Mouse (Mus musculus): Measurements from ENCODE around the gene Alkbh3. TPM values are rescaled to one million over a fixed set of nuclear protein-coding genes. Genes with fewer than 3 reads are reported as not detected.

Gene Alkbh3
- polyA plus RNA-seq, 1 experiment from 2014 or later: 37.2 TPM

DNA sequence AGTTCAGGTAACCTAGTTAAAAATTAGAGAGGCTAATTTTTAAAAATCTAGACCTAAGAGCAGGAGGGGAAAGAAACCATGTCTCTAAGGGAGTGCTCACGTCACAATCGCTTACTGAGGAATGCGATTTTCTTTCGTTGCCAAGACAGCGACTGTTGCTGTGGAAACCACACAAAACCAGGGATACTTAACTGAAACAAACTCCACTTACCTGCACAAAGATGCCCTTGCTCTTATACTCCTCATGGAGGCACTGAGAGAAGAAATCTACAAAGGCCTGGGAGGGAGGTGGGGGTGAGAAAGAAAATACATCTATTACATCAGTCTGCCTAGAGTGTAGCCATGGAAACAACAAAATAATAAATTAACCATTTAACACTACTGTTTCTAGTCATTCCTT is 33.1 kb upstream of the Alkbh3 start:
- no peak overlapping the region for H3K4me3 ChIP-seq (replicated peaks)
- no peaks in the 10 kb centered on the region for H3K27me3 ChIP-seq
- H3K27ac ChIP-seq: no peak overlapping the region
- H3K4me1 ChIP-seq (replicated peaks): 0 out of 2 replicates have a peak, but pooled peaks cover 8% of the 10 kb centered on the region
- DNase-seq (no peak), ATAC-seq (ENCODE audit: low read depth) (no peak)
- 0 out of 2 replicates have a peak, but pooled peaks cover 11% of the 10 kb centered on the region for H3K36me3 ChIP-seq
- no peak overlapping the region for H3K4me2 ChIP-seq
- no peak overlapping the region for H3K9ac ChIP-seq
- 79% methylated on average over 5 of the region's 5 CpGs for WGBS (ENCODE audit: insufficient replicate concordance)
- H3K9me3 ChIP-seq (replicated peaks): no peaks in the 10 kb centered on the region

GRCm38 (mm10) chr2:94042461-94042860 is 31.9 kb upstream of the Alkbh3 start:
- no peak overlapping the region for H3K27ac ChIP-seq
- no peak overlapping the region for H3K4me3 ChIP-seq (replicated peaks)
- no peaks in the 10 kb centered on the region for H3K27me3 ChIP-seq
- H3K4me1 ChIP-seq (replicated peaks): 0 out of 2 replicates have a peak, but pooled peaks cover 8% of the 10 kb centered on the region
- no peaks in the 10 kb centered on the region for H3K9me3 ChIP-seq (replicated peaks)
- ATAC-seq (ENCODE audit: low read depth) (no peak), DNase-seq (no peak)
- no peak overlapping the region for H3K9ac ChIP-seq
- WGBS (ENCODE audit: insufficient replicate concordance): 83% methylated on average over 3 of the region's 3 CpGs
- H3K4me2 ChIP-seq: no peak overlapping the region
- 0 out of 2 replicates have a peak, but pooled peaks cover 11% of the 10 kb centered on the region for H3K36me3 ChIP-seq

DNA sequence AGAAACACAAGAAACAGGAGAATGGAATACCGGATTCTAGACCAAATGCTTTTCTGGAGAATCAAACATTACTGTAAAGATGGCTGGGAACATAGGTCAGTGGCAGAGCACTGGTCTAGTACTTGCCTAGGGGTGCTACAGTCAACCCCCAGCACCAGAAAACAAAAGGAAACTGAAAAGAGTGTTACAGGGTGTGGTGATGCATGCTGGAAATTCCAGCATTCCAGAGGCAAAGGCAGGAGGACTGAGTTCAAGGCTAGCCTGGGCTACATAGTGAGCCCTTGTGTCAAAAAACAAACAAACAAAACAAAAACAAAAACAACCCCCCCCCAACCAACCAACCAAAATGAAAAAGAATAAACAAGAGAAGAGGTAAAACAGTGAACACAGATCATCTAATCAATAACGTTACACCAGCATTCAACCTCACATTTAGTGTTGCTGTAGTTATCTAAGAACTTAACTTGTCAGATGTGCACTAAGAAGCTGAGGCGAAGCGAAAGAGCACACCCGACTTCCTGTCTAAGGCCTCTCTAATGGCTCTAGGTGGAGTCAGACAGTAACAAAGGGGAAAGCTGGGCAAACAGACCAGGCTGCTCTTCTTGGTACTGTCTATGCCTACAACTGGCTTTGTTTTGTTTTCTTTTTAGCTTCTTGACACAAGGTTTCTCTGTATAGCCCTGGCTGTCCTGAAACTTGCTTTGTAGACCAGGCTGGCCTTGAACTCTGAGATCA is 30.0 kb upstream of the Alkbh3 start:
- DNase-seq (no peak), ATAC-seq (ENCODE audit: low read depth) (no peak)
- Histone ChIP-seq H3K27me3 (no peaks in the 10 kb centered on the region), H3K36me3 (0 out of 2 replicates have a peak, but pooled peaks cover 11% of the 10 kb centered on the region), H3K4me1 (replicated peaks) (0 out of 2 replicates have a peak, but pooled peaks cover 8% of the 10 kb centered on the region), H3K9me3 (replicated peaks) (no peaks in the 10 kb centered on the region), H3K4me2 (no peak overlapping the region), H3K9ac (no peak overlapping the region), H3K27ac (no peak overlapping the region), H3K4me3 (replicated peaks) (no peak overlapping the region)
- 71% methylated on average over 5 of the region's 5 CpGs for WGBS (ENCODE audit: insufficient replicate concordance)

GRCm38 (mm10) chr2:94035428-94036331 is 25.1 kb upstream of the Alkbh3 start:
- WGBS (ENCODE audit: insufficient replicate concordance): 61% methylated on average over 9 of the region's 9 CpGs
- H3K27ac ChIP-seq: no peak overlapping the region
- H3K27me3 ChIP-seq: no peaks in the 10 kb centered on the region
- no peak overlapping the region for H3K4me2 ChIP-seq
- peaks cover 26% of the 10 kb centered on the region for H3K36me3 ChIP-seq
- DNase-seq: peak; percentile 9
- ATAC-seq (ENCODE audit: low read depth): no peak
- H3K9me3 ChIP-seq (replicated peaks): no peaks in the 10 kb centered on the region
- H3K9ac ChIP-seq: no peak overlapping the region
- H3K4me3 ChIP-seq (replicated peaks): no peak overlapping the region
- H3K4me1 ChIP-seq (replicated peaks): no peaks in the 10 kb centered on the region

GRCm38 (mm10) chr2:94030602-94031001 is 20.0 kb upstream of the Alkbh3 start:
- H3K4me1 ChIP-seq (replicated peaks): no peaks in the 10 kb centered on the region
- DNase-seq: no peak
- no peak overlapping the region for H3K4me2 ChIP-seq

DNA sequence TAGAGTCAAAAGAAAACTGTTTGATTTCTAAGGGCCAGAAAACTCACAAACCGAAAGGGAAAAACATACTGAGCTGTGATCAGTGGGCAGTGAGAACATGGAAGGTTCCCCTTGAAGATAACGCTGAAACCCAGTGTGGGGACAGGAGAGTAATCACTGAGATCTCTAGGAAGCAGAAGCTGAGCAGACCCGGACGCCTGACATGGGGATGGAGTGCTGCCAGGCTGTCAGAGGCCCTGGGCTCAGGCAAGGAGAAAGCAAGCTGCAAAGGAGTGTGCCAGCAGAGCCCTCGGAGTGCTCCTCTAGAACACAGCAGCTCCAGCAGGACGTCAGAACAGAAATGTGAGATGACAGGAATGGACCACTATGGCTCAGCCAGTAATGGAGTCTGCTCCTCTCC is 14.0 kb upstream of the Alkbh3 start:
- Histone ChIP-seq H3K4me3 (replicated peaks) (no peak overlapping the region), H3K4me1 (replicated peaks) (no peaks in the 10 kb centered on the region), H3K9ac (no peak overlapping the region), H3K27ac (no peak overlapping the region), H3K9me3 (replicated peaks) (no peaks in the 10 kb centered on the region), H3K27me3 (peaks cover 3% of the 10 kb centered on the region; the same call in 1 of the 2 replicates), H3K4me2 (no peak overlapping the region), H3K36me3 (no peaks in the 10 kb centered on the region)
- ATAC-seq (ENCODE audit: low read depth) (no peak), DNase-seq (no peak)
- WGBS (ENCODE audit: insufficient replicate concordance): 45% methylated on average over 6 of the region's 6 CpGs

More at GRCm38 (mm10) chr2:94030602-94031001, 20.0 kb upstream of the Alkbh3 start:
- no peak overlapping the region for H3K9ac ChIP-seq
- H3K27ac ChIP-seq: no peak overlapping the region
- no peaks in the 10 kb centered on the region for H3K27me3 ChIP-seq
- no peak for ATAC-seq (ENCODE audit: low read depth)
- H3K36me3 ChIP-seq: peaks cover 22% of the 10 kb centered on the region
- no peaks in the 10 kb centered on the region for H3K9me3 ChIP-seq (replicated peaks)
- no peak overlapping the region for H3K4me3 ChIP-seq (replicated peaks)

- Histone ChIP-seq H3K4me3 (replicated peaks) (no peak overlapping the region), H3K9me3 (replicated peaks) (no peaks in the 10 kb centered on the region), H3K27me3 (no peaks in the 10 kb centered on the region), H3K36me3 (peaks cover 77% of the 10 kb centered on the region), H3K4me1 (replicated peaks) (no peaks in the 10 kb centered on the region), H3K27ac (no peak overlapping the region), H3K4me2 (no peak overlapping the region), H3K9ac (no peak overlapping the region)
- DNase-seq (peak; percentile 42), ATAC-seq (ENCODE audit: low read depth) (no peak)
- 8% methylated on average over 2 of the region's 2 CpGs for WGBS (ENCODE audit: insufficient replicate concordance)
Observed at GRCm38 (mm10) chr2:94002331-94002730, 8.3 kb downstream of the Alkbh3 start.

- H3K4me1 ChIP-seq (replicated peaks): no peaks in the 10 kb centered on the region
- no peak for DNase-seq
- 72% methylated on average over 4 of the region's 4 CpGs for WGBS (ENCODE audit: insufficient replicate concordance)
- H3K27me3 ChIP-seq: no peaks in the 10 kb centered on the region
- ATAC-seq (ENCODE audit: low read depth): no peak
- no peak overlapping the region for H3K4me2 ChIP-seq
- H3K9me3 ChIP-seq (replicated peaks): no peaks in the 10 kb centered on the region
- no peak overlapping the region for H3K27ac ChIP-seq
- H3K4me3 ChIP-seq (replicated peaks): no peak overlapping the region
- H3K9ac ChIP-seq: no peak overlapping the region
- H3K36me3 ChIP-seq: peaks cover 76% of the 10 kb centered on the region
Observed at GRCm38 (mm10) chr2:94001918-94002317, 8.7 kb downstream of the Alkbh3 start.

DNA sequence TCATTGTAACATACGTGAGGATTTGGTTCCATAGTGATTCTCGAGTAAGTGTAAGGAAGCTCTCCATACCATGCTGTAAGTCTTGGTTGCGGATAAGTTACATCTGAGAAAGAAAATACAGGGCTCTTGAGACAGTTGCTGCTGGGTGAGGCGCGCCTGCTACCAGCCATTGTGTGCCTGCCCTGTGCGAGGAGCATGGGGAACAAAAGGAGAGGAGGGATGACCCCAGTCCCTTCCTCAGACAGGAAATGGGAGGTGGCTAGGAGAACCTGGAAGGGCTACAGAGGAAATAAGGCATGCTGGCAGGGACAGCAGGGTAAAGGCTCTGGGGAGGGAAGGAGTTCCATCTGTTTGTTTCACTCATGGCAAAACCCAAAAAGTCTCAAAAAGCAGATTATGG is 9.2 kb downstream of the Alkbh3 start:
- Histone ChIP-seq H3K4me1 (replicated peaks) (no peaks in the 10 kb centered on the region), H3K27me3 (no peaks in the 10 kb centered on the region), H3K4me3 (replicated peaks) (no peak overlapping the region), H3K36me3 (peaks cover 72% of the 10 kb centered on the region), H3K4me2 (no peak overlapping the region), H3K9ac (no peak overlapping the region), H3K27ac (no peak overlapping the region), H3K9me3 (replicated peaks) (no peaks in the 10 kb centered on the region)
- no peak for ATAC-seq (ENCODE audit: low read depth)
- DNase-seq: no peak
- WGBS (ENCODE audit: insufficient replicate concordance): 83% methylated on average over 6 of the region's 6 CpGs

DNA sequence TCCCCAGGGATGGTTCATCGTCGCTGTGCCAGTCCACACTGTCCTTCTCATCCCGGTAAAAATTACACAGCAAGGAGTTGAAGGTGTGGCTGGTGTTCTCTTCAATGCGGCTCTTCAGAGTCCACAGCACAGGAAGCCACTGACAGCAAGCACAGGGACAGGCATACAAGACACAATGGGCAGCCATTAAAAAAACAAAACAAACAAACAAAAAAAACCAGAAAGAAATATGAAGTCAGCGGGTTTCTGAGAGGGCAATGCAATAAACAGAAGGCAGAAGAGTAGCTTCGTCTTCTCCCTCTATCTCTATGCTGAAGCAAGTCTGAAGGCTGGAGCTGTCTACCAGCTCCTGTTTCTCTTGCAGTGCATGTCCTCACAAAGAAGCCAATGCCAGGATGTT is 14.4 kb downstream of the Alkbh3 start, which contains the start of gene Gm27027:
TSS of gene Gm27027 (minus strand) at position 101 of the 400 bp plus-strand sequence.
- H3K36me3 ChIP-seq: peaks cover 81% of the 10 kb centered on the region
- H3K9me3 ChIP-seq (replicated peaks): no peaks in the 10 kb centered on the region
- ATAC-seq (ENCODE audit: low read depth): no peak

DNA sequence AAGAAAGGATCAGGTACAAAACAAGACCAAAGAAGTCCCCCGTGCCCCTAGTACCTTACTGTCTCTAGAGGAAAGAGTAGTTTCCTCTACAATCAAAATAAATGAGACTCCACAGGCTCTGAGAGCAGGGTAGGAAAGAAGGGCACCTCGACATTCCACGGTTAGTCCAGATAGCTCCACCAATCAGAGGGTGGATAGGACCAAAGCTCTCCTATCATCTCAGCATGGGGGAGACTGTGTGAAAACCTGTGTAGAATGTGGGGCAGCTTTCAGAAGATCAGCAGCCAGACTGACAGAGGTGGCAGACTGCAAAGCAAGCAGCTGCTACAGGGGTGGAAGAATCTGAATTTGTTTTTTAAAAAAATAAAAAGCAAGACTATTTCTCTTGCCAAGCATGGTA is 17.8 kb downstream of the Alkbh3 start:
- Histone ChIP-seq H3K9ac (no peak overlapping the region), H3K27me3 (no peaks in the 10 kb centered on the region), H3K4me3 (replicated peaks) (no peak overlapping the region), H3K4me2 (no peak overlapping the region), H3K9me3 (replicated peaks) (no peaks in the 10 kb centered on the region), H3K36me3 (peaks cover 86% of the 10 kb centered on the region), H3K27ac (no peak overlapping the region), H3K4me1 (replicated peaks) (no peaks in the 10 kb centered on the region)
- 63% methylated on average over 3 of the region's 3 CpGs for WGBS (ENCODE audit: insufficient replicate concordance)
- ATAC-seq (ENCODE audit: low read depth) (no peak), DNase-seq (no peak)

More for the DNA sequence above, 14.4 kb downstream of the Alkbh3 start, which contains the start of gene Gm27027:
- no peak within 1 kb of the TSS for H3K9ac ChIP-seq
- H3K4me1 ChIP-seq (replicated peaks): no peaks in the 10 kb centered on the region
- no peak within 1 kb of the TSS for H3K4me2 ChIP-seq
- H3K4me3 ChIP-seq (replicated peaks): no peak within 1 kb of the TSS
- no peak for DNase-seq
- no peak within 1 kb of the TSS for H3K27ac ChIP-seq
- WGBS (ENCODE audit: insufficient replicate concordance): 86% methylated on average over 6 of the region's 6 CpGs
- no peaks in the 10 kb centered on the region for H3K27me3 ChIP-seq

Measured in liver, embryonic 13.5 days (tissue).